Mouse (Mus musculus): ENCODE results near the gene Cx3cl1. TPM values are rescaled to one million over a fixed set of nuclear protein-coding genes. Genes with fewer than 3 reads are reported as not detected.

Cx3cl1 gene
- polyA plus RNA-seq, 1 experiment from 2014 or later, result 12.2 TPM

DNA sequence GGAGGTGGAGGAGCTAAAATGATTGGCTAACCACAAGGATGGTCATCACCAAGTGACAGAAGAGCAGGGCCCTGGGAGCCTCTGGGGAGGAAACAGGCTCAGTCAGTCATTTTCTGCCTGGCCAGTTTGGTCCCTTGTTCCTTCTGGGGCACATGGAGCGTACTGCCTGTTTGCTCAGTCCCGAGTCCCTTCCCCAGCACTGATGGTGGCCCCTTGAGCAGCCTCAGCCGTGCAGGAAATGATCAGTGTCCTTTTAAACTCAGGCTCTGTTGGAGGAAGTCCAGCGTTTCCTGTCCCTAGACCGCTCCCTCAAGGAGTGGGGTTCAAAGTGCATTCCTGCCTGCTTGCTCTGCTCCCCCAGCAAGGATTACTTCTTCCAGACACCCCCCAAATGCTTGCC lies 6.7 kb downstream of the Cx3cl1 start:
- WGBS, result 72% methylated on average over 5 of the region's 5 CpGs
- Histone ChIP-seq H3K9me3 (no peaks in the 10 kb centered on the region), H3K27ac (peak overlapping the region; percentile 64), H3K4me3 (no peak overlapping the region), H3K27me3 (ENCODE audit: insufficient read depth, poor library complexity, severe bottlenecking) (peaks cover 24% of the 10 kb centered on the region), H3K4me1 (replicated peaks) (peaks cover 43% of the 10 kb centered on the region), H3K36me3 (no peaks in the 10 kb centered on the region)
- no peak for DNase-seq (ENCODE audit: low spot score)

GRCm38 (mm10) chr8:94778895-94779533 lies 7.2 kb downstream of the Cx3cl1 start:
- DNase-seq (ENCODE audit: low spot score), result no peak
- no peaks in the 10 kb centered on the region for H3K36me3 ChIP-seq
- no peaks in the 10 kb centered on the region for H3K9me3 ChIP-seq
- H3K4me3 ChIP-seq, result no peak overlapping the region
- peaks cover 38% of the 10 kb centered on the region for H3K4me1 ChIP-seq (replicated peaks)
- 81% methylated on average over 10 of the region's 10 CpGs for WGBS
- peaks cover 18% of the 10 kb centered on the region for H3K27me3 ChIP-seq (ENCODE audit: insufficient read depth, poor library complexity, severe bottlenecking)
- H3K27ac ChIP-seq, result peak overlapping the region; percentile 64

DNA sequence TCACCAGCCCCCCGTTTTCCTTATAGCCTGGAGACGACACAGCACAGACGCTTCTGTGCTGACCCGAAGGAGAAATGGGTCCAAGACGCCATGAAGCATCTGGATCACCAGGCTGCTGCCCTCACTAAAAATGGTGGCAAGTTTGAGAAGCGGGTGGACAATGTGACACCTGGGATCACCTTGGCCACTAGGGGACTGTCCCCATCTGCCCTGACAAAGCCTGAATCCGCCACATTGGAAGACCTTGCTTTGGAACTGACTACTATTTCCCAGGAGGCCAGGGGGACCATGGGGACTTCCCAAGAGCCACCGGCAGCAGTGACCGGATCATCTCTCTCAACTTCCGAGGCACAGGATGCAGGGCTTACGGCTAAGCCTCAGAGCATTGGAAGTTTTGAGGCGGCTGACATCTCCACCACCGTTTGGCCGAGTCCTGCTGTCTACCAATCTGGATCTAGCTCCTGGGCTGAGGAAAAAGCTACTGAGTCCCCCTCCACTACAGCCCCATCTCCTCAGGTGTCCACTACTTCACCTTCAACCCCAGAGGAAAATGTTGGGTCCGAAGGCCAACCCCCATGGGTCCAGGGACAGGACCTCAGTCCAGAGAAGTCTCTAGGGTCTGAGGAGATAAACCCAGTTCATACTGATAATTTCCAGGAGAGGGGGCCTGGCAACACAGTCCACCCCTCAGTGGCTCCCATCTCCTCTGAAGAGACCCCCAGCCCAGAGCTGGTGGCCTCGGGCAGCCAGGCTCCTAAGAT lies 7.9 kb downstream of the Cx3cl1 start:
- no peak for DNase-seq (ENCODE audit: low spot score)
- no peaks in the 10 kb centered on the region for H3K9me3 ChIP-seq
- 92% methylated on average over 16 of the region's 16 CpGs for WGBS
- no peak overlapping the region for H3K27ac ChIP-seq
- peaks cover 11% of the 10 kb centered on the region for H3K27me3 ChIP-seq (ENCODE audit: insufficient read depth, poor library complexity, severe bottlenecking)
- no peak overlapping the region for H3K4me3 ChIP-seq
- peaks cover 36% of the 10 kb centered on the region for H3K4me1 ChIP-seq (replicated peaks)
- no peaks in the 10 kb centered on the region for H3K36me3 ChIP-seq

- WGBS, result 82% methylated on average over 21 of the region's 21 CpGs
- H3K27ac ChIP-seq, result no peak overlapping the region; the same call in 1 of the 2 replicates
- no peaks in the 10 kb centered on the region for H3K9me3 ChIP-seq
- no peaks in the 10 kb centered on the region for H3K36me3 ChIP-seq
- no peak for DNase-seq (ENCODE audit: low spot score)
- H3K4me3 ChIP-seq, result no peak overlapping the region
- peaks cover 36% of the 10 kb centered on the region for H3K4me1 ChIP-seq (replicated peaks)
- H3K27me3 ChIP-seq (ENCODE audit: insufficient read depth, poor library complexity, severe bottlenecking), result 0 out of 2 replicates have a peak, but pooled peaks cover 8% of the 10 kb centered on the region
Measured at GRCm38 (mm10) chr8:94780491-94781154, 8.8 kb downstream of the Cx3cl1 start.

- H3K4me3 ChIP-seq, result 0 out of 2 replicates have a peak overlapping the region, but pooled peaks have one; percentile 20
- H3K27ac ChIP-seq, result 0 out of 2 replicates have a peak overlapping the region, but pooled peaks have one; percentile 45
- 0 out of 2 replicates have a peak, but pooled peaks cover 1% of the 10 kb centered on the region for H3K27me3 ChIP-seq (ENCODE audit: insufficient read depth, poor library complexity, severe bottlenecking)
- H3K4me1 ChIP-seq (replicated peaks), result peaks cover 36% of the 10 kb centered on the region
- no peaks in the 10 kb centered on the region for H3K36me3 ChIP-seq
- WGBS, result 61% methylated on average over 7 of the region's 7 CpGs
- H3K9me3 ChIP-seq, result no peaks in the 10 kb centered on the region
- no peak for DNase-seq (ENCODE audit: low spot score)
Measured at GRCm38 (mm10) chr8:94781155-94781837, 9.5 kb downstream of the Cx3cl1 start.

DNA sequence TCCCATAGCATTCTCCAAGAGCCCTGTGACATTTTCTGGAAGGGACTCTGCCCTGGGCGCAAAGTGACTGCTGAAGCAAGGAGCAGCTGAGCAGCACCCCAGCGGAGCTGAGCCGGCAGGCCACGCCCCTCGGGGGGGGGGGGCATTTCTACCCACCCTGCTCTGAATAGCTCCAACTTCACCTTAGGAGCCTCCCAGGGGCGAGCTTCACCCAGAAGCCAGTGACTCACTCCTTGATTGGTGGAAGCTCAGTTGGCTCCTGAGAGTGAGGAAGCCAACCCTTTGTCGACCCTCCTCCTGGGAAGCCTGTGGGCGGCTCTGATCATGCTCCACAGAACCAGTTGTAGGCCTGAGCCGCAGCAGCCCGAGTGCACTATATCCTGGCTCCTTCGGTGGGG lies 10.0 kb downstream of the Cx3cl1 start:
- DNase-seq (ENCODE audit: low spot score), result peak; percentile 22
- 0 out of 2 replicates have a peak overlapping the region, but pooled peaks have one; percentile 45 for H3K27ac ChIP-seq
- H3K4me1 ChIP-seq (replicated peaks), result peaks cover 36% of the 10 kb centered on the region
- H3K27me3 ChIP-seq (ENCODE audit: insufficient read depth, poor library complexity, severe bottlenecking), result no peaks in the 10 kb centered on the region
- H3K9me3 ChIP-seq, result no peaks in the 10 kb centered on the region
- H3K4me3 ChIP-seq, result 0 out of 2 replicates have a peak overlapping the region, but pooled peaks have one; percentile 20
- no peaks in the 10 kb centered on the region for H3K36me3 ChIP-seq
- WGBS, result 8% methylated on average over 11 of the region's 11 CpGs

GRCm38 (mm10) chr8:94783890-94784289 lies 12.1 kb downstream of the Cx3cl1 start:
- H3K4me3 ChIP-seq, result no peak overlapping the region
- H3K27ac ChIP-seq, result no peak overlapping the region
- WGBS, result 80% methylated on average over 4 of the region's 4 CpGs
- H3K27me3 ChIP-seq (ENCODE audit: insufficient read depth, poor library complexity, severe bottlenecking), result no peaks in the 10 kb centered on the region
- DNase-seq (ENCODE audit: low spot score), result no peak
- H3K9me3 ChIP-seq, result no peaks in the 10 kb centered on the region
- H3K36me3 ChIP-seq, result no peaks in the 10 kb centered on the region
- peaks cover 22% of the 10 kb centered on the region for H3K4me1 ChIP-seq (replicated peaks)

- DNase-seq (ENCODE audit: low spot score), result no peak
- no peak overlapping the region for H3K27ac ChIP-seq
- no peaks in the 10 kb centered on the region for H3K27me3 ChIP-seq (ENCODE audit: insufficient read depth, poor library complexity, severe bottlenecking)
- no peaks in the 10 kb centered on the region for H3K9me3 ChIP-seq
- 72% methylated on average over 12 of the region's 12 CpGs for WGBS
- H3K4me1 ChIP-seq (replicated peaks), result peaks cover 20% of the 10 kb centered on the region
- no peaks in the 10 kb centered on the region for H3K36me3 ChIP-seq
- no peak overlapping the region for H3K4me3 ChIP-seq
Measured at GRCm38 (mm10) chr8:94785247-94785985, 13.6 kb downstream of the Cx3cl1 start.

- H3K36me3 ChIP-seq, result no peaks in the 10 kb centered on the region
- no peaks in the 10 kb centered on the region for H3K27me3 ChIP-seq (ENCODE audit: insufficient read depth, poor library complexity, severe bottlenecking)
- WGBS, result 68% methylated on average over 6 of the region's 6 CpGs
- H3K4me1 ChIP-seq (replicated peaks), result peaks cover 16% of the 10 kb centered on the region
- H3K27ac ChIP-seq, result no peak overlapping the region
- no peak overlapping the region for H3K4me3 ChIP-seq
- no peak for DNase-seq (ENCODE audit: low spot score)
- no peaks in the 10 kb centered on the region for H3K9me3 ChIP-seq
Measured at GRCm38 (mm10) chr8:94785995-94786595, 14.3 kb downstream of the Cx3cl1 start.

DNA sequence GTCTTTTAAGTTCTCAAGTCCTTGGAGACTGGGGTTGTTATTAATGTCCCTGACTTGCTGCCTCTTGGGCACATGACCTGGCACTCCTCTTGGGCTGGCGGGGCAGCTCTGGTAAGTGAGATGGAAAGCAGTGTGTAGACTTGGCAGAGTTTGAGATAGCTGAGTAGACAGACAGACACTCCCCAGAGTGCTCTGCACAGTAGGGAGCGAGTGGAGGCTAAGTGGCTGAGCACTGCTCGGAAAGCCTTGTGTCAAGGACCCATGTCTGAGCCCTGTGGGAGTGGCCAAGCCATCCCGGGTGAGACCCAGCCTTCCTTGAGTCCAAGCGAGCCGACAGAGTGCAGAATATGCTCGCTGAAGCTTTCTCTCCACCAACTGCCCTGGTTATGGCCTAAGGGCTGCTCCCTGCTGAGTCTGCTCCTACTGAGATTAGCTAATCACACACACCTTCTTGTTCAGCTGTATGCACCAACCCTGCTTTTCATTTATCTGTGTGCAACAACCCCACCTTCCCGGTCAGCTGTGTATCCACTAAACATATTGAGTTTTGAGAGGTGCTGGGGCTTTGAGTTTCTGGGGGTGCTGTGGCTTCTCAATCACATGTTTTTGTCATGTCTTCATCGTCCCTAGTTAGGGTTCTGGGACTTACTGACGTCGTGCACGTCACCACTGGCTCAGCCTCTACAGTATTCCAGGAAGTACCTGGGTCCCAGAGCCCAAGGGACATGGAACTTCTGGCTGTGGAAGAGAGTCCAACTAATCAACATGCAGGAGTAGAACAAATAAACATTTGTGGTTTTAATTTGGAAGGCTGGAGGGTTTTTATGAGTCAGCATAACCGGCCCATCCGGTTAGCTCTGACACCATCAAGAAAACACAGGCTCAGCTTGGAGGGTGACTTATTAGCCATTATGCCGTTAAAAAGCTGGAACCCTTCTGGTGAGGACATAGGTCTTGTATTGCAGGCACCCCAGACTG lies 16.0 kb downstream of the Cx3cl1 start:
- no peak for DNase-seq (ENCODE audit: low spot score)
- WGBS, result 72% methylated on average over 15 of the region's 15 CpGs
- H3K9me3 ChIP-seq, result no peaks in the 10 kb centered on the region
- H3K4me1 ChIP-seq (replicated peaks), result peaks cover 4% of the 10 kb centered on the region
- H3K27ac ChIP-seq, result no peak overlapping the region
- no peaks in the 10 kb centered on the region for H3K36me3 ChIP-seq
- no peaks in the 10 kb centered on the region for H3K27me3 ChIP-seq (ENCODE audit: insufficient read depth, poor library complexity, severe bottlenecking)
- no peak overlapping the region for H3K4me3 ChIP-seq
